Mouse (Mus musculus) heart, embryonic 14.5 days (tissue): Measurements from ENCODE around the gene Fam168a. TPM values are rescaled to one million over a fixed set of nuclear protein-coding genes. Genes with fewer than 3 reads are reported as not detected.
A peak's percentile ranks its signal among the peaks of the same experiment; 100 is the strongest.

ENCODE experiments used
- ATAC-seq: fragments of 200-750 bp; cut with Nextera tagmentation; 2 replicates; pipeline ENCODE4 v1.8.0; 2017; ENCODE audit warnings: low read depth, moderate TSS enrichment; ENCODE audit not compliant: insufficient number of reproducible peaks, insufficient read depth, low FRiP score
- H3K27ac ChIP-seq, 2 experiments: fragments of 200-500 bp in 1 of 2; fragments of 300-500 bp in 1 of 2; sonication (generic) in 1 of 2; replicated peaks in 1 of 2; 2 replicates each; pipeline ENCODE4 v1.5.1; 2012 to 2014; ENCODE audit warnings: low read depth in 2 of 2, low read length in 2 of 2, control low read depth in 1 of 2, mild to moderate bottlenecking in 1 of 2, mixed read lengths in 1 of 2; ENCODE audit not compliant: control insufficient read depth in 1 of 2, insufficient read depth in 1 of 2
- H3K27me3 ChIP-seq: fragments of 300-500 bp; sonication (generic); 2 replicates; pipeline ENCODE4 v1.6.1; 2014; ENCODE audit warnings: mild to moderate bottlenecking, low read length, control low read depth; ENCODE audit not compliant: control insufficient read depth, insufficient read depth
- H3K36me3 ChIP-seq: fragments of 300-500 bp; sonication (generic); 2 replicates; pipeline ENCODE4 v1.6.1; 2014; ENCODE audit warnings: mild to moderate bottlenecking, control low read depth, low read length, mixed read lengths; ENCODE audit not compliant: control insufficient read depth, insufficient read depth
- H3K4me1 ChIP-seq, 2 experiments: fragments of 200-500 bp in 1 of 2; fragments of 300-500 bp in 1 of 2; sonication (generic) in 1 of 2; 2 replicates each; pipeline ENCODE4 v1.6.1; 2012 to 2014; ENCODE audit warnings: low read length in 2 of 2, control low read depth in 1 of 2, mixed read lengths in 1 of 2; ENCODE audit not compliant: control insufficient read depth in 2 of 2, insufficient read depth in 2 of 2
- H3K4me2 ChIP-seq: fragments of 300-500 bp; sonication (generic); 2 replicates; pipeline ENCODE4 v1.6.1; 2014; ENCODE audit warnings: mild to moderate bottlenecking, low read length
- H3K4me3 ChIP-seq, 2 experiments: fragments of 200-500 bp in 1 of 2; fragments of 300-500 bp in 1 of 2; sonication (generic) in 1 of 2; 2 replicates each; pipeline ENCODE4 v1.5.1; 2012 to 2014; ENCODE audit warnings: low read length in 2 of 2, mild to moderate bottlenecking in 2 of 2, control low read depth in 1 of 2, low read depth in 1 of 2, moderate library complexity in 1 of 2; ENCODE audit not compliant: control insufficient read depth in 1 of 2, insufficient read depth in 1 of 2
- H3K9ac ChIP-seq: fragments of 300-500 bp; sonication (generic); 2 replicates; pipeline ENCODE4 v1.6.1; 2014; ENCODE audit warnings: mild to moderate bottlenecking, low read length
- H3K9me3 ChIP-seq: fragments of 300-500 bp; sonication (generic); 2 replicates; pipeline ENCODE4 v1.6.1; 2016; ENCODE audit warnings: low read length, control low read depth; ENCODE audit not compliant: control insufficient read depth
- WGBS: fragments of 180-500 bp; shearing (Covaris S2); extraction: QIAGEN DNeasy Blood & Tissue Kit; methylation state at CpG from one replicate; pipeline ENCODE4 v1.1.7; 2014; 5-methylcytosine and 5-hydroxymethylcytosine counted together
- polyA plus RNA-seq: library from polyadenylated mRNA; unstranded; fragments of >200 nt; fragmentation: Nextera tagmentation; extraction: Ambion mirVana; gene quantifications from 2 replicates; pipeline ENCODE4 v1.2.1, GENCODE M21; 2014

The Fam168a gene
- polyA plus RNA-seq, 1 experiment from 2014 or later, result 36.4 TPM

DNA sequence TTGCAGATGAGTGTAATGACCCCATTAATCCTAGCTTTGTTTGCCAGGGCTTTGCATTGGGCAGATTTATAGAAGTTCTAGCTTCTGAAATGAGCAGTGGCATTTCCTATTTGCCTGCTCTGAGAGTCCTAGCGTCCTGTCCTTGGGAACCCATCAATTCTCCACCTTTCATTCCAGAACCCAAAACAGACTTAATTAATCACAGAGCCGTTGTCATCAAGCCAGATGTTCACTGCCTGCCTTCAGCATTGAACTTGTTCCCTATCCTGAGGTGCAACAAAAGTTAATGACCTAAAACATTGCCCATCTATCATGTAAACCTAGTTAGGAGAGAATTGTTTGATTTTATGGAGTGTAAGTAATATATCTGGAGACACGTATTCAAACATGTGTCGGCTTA, 79.0 kb downstream of the Fam168a start:
- Histone ChIP-seq H3K4me1 (no peaks in the 10 kb centered on the region), H3K9ac (no peak overlapping the region), H3K36me3 (no peaks in the 10 kb centered on the region), H3K27me3 (no peaks in the 10 kb centered on the region), H3K4me3 (no peak overlapping the region), H3K9me3 (no peaks in the 10 kb centered on the region), H3K4me2 (no peak overlapping the region), H3K27ac (no peak overlapping the region)
- 85% methylated on average over 4 of the region's 4 CpGs for WGBS
- no peak for ATAC-seq

GRCm38 (mm10) chr7:100786078-100786477, 79.6 kb downstream of the Fam168a start:
- 60% methylated on average over 1 of the region's 1 CpGs for WGBS
- no peak overlapping the region for H3K4me3 ChIP-seq

GRCm38 (mm10) chr7:100788291-100788690, 81.9 kb downstream of the Fam168a start:
- Histone ChIP-seq H3K4me1 (no peaks in the 10 kb centered on the region), H3K36me3 (no peaks in the 10 kb centered on the region), H3K4me3 (no peak overlapping the region), H3K27me3 (no peaks in the 10 kb centered on the region), H3K9me3 (no peaks in the 10 kb centered on the region), H3K9ac (no peak overlapping the region), H3K4me2 (no peak overlapping the region), H3K27ac (no peak overlapping the region)
- no peak for ATAC-seq
- WGBS, result 77% methylated on average over 1 of the region's 1 CpGs

More at GRCm38 (mm10) chr7:100786078-100786477, 79.6 kb downstream of the Fam168a start:
- no peak overlapping the region for H3K4me2 ChIP-seq
- ATAC-seq, result no peak
- no peak overlapping the region for H3K9ac ChIP-seq
- no peaks in the 10 kb centered on the region for H3K9me3 ChIP-seq
- H3K27ac ChIP-seq, result no peak overlapping the region
- no peaks in the 10 kb centered on the region for H3K4me1 ChIP-seq
- H3K27me3 ChIP-seq, result no peaks in the 10 kb centered on the region
- H3K36me3 ChIP-seq, result no peaks in the 10 kb centered on the region

DNA sequence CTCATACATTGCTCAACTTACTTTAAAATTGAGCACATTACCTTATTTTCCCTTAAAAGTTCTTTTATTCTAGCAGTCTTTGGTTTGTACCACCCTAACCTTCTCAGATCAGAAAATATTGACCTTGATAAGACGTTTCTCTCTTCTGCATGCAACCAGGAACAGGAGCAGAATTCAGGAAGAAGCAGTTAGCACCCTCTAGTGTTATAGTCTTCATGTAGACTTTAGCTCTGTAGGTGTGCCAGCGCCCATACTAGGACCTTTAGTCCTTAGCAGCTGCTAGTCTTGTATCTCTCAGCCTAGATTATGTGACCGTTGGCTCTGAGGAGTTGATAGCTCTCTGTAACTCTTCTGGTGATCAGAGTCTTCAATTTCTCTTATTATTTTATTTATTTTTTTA, 92.4 kb downstream of the Fam168a start:
- Histone ChIP-seq H3K9me3 (no peaks in the 10 kb centered on the region), H3K9ac (no peak overlapping the region), H3K4me1 (peaks cover 0 to 4% of the 10 kb centered on the region in 2 experiments; a peak in 1 of 4 replicates), H3K36me3 (no peaks in the 10 kb centered on the region), H3K4me2 (no peak overlapping the region), H3K27me3 (no peaks in the 10 kb centered on the region), H3K4me3 (no peak overlapping the region), H3K27ac (no peak overlapping the region)
- 31% methylated on average over 3 of the region's 3 CpGs for WGBS
- ATAC-seq, result no peak

DNA sequence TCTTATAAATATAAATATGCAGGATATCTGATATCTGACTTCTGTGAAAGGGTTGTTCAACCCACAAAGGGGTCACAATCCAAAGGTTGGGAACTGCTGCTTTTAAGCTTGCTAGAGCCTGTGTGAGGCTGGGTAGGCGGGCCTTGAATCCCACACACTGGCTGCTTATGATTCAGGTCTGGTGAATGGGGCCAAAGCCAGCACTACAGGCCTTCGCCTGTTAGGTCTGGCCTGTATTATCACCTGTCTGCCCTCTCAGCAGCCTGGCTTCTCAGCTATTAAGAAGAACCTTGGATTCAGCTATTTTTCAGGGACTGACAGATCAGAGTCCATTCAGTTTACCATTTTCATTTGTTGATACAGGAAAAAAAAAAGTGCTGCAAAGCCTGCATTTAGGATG, 99.0 kb downstream of the Fam168a start:
- Histone ChIP-seq H3K27ac (no peak overlapping the region), H3K4me2 (no peak overlapping the region), H3K36me3 (no peaks in the 10 kb centered on the region), H3K9me3 (no peaks in the 10 kb centered on the region), H3K27me3 (no peaks in the 10 kb centered on the region), H3K9ac (no peak overlapping the region), H3K4me3 (no peak overlapping the region), H3K4me1 (peaks cover 3 to 5% of the 10 kb centered on the region in 2 experiments; a peak in 3 of 4 replicates)
- WGBS, result 81% methylated on average over 2 of the region's 2 CpGs
- ATAC-seq, result no peak

DNA sequence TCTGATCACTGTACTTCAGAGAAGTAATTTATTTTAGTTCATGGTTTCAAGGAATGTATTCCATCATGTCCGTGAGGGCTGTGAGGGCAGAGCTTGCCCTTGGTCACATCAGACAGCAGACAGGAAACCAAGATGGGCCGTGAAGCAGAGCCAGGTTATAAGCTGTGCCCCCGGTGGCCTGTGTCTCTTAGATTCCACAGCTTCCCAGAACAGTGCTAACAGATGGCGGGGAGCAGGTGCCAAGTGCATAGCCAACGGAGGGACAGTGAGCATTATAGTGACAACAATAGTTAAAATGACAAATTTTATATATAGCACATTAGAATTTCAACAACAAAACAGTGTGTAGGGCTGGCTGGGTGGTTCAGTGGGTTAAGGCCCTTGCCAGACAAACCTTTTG, 105.5 kb downstream of the Fam168a start:
- H3K9ac ChIP-seq, result no peak overlapping the region
- 0 out of 2 replicates have a peak, but pooled peaks cover 7% of the 10 kb centered on the region for H3K36me3 ChIP-seq
- 75% methylated on average over 5 of the region's 5 CpGs for WGBS
- H3K27me3 ChIP-seq, result no peaks in the 10 kb centered on the region
- no peaks in the 10 kb centered on the region for H3K9me3 ChIP-seq
- H3K4me3 ChIP-seq, result no peak overlapping the region
- H3K4me2 ChIP-seq, result no peak overlapping the region
- no peak overlapping the region for H3K27ac ChIP-seq
- peaks cover 6 to 14% of the 10 kb centered on the region in 2 experiments for H3K4me1 ChIP-seq
- no peak for ATAC-seq

- Histone ChIP-seq H3K27me3 (no peaks in the 10 kb centered on the region), H3K27ac (no peak overlapping the region), H3K4me1 (peaks cover 10 to 21% of the 10 kb centered on the region in 2 experiments), H3K9ac (no peak overlapping the region), H3K4me2 (no peak overlapping the region), H3K4me3 (no peak overlapping the region), H3K36me3 (0 out of 2 replicates have a peak, but pooled peaks cover 7% of the 10 kb centered on the region), H3K9me3 (no peaks in the 10 kb centered on the region)
- WGBS, result 82% methylated on average over 5 of the region's 5 CpGs
- no peak for ATAC-seq
These were observed 106.2 kb downstream of the Fam168a start for GRCm38 (mm10) chr7:100812641-100813040.

DNA sequence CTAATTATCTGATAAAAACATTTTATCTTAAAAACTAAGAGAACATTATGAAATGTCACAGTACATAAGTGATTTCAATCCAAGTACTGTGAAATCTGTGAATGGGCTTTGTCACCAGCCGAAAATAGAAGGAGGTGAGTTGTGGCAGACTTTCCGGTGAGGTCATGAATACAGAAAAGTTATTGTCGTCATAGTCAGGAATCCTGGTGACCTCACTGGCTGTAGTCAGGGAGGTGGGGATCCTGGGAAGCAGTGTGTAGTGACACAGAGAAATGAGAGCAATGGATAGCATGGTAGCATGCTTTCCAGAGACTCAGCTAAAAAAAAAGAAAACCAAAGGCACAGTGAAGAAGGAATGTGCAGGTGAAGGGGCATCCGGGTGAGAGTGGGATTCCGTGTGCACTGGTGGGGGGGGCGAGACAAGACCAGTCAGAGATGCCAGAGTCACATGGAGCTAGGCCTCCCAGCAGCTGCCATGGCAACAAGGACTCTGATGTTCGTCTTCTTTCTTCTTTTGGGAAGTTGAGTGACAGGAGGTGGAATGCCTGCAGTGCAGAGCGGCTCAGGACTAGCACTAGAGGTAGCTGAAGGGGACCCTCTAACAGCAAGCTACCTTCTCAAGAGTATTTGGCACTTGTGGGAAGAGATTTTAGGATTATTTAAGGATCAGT, 109.6 kb downstream of the Fam168a start:
- H3K27me3 ChIP-seq, result no peaks in the 10 kb centered on the region
- peak overlapping the region; percentile 21 for H3K4me2 ChIP-seq
- no peak for ATAC-seq
- 21% methylated on average over 8 of the region's 8 CpGs for WGBS
- H3K4me1 ChIP-seq, result peaks cover 8 to 24% of the 10 kb centered on the region in 2 experiments
- no peaks in the 10 kb centered on the region for H3K9me3 ChIP-seq
- peak overlapping the region; percentile 70 to 76 for H3K27ac ChIP-seq
- H3K9ac ChIP-seq, result no peak overlapping the region
- H3K4me3 ChIP-seq, result no peak overlapping the region
- H3K36me3 ChIP-seq, result 0 out of 2 replicates have a peak, but pooled peaks cover 7% of the 10 kb centered on the region
